Comparison of ENCODE assay signal across 18 mouse cellular contexts in genomic region chr10:63161240-63161639, GRCm38 (mm10). TPM values are rescaled to one million over a fixed set of nuclear protein-coding genes. Genes with fewer than 3 reads are reported as not detected.
DNase-seq lines count a peak whose midpoint lies in the region; ATAC-seq lines count a peak whose summit lies in the region.
"Had no signal": no experiment of that assay in that cellular context is flagged by ENCODE, and none has a peak within 500 bp of the region (broad histone marks: within the 10 kb centered on the region; RNA-seq: fewer than 3 reads in every experiment).

No protein-coding gene starts in this region.

- 14% methylated on average over 5 of the region's 5 CpGs for WGBS in liver, embryonic 12.5 days (ENCODE audit: insufficient replicate concordance)
- WGBS in forebrain, embryonic 10.5 days: 69% methylated on average over 5 of the region's 5 CpGs

- no peaks in the 10 kb centered on the region for H3K9me3 ChIP-seq in liver, embryonic 12.5 days (replicated peaks)
- H3K9me3 ChIP-seq in forebrain, embryonic 10.5 days: no peaks in the 10 kb centered on the region
- H3K9me3 ChIP-seq: embryonic facial prominence, embryonic 12.5 days; limb, embryonic 13.5 days; neural tube, embryonic 12.5 days had no signal

- no peaks in the 10 kb centered on the region for H3K27me3 ChIP-seq in liver, embryonic 12.5 days (replicated peaks)
- no peaks in the 10 kb centered on the region for H3K27me3 ChIP-seq in forebrain, embryonic 10.5 days (ENCODE audit: poor library complexity, severe bottlenecking)
- H3K27me3 ChIP-seq: embryonic facial prominence, embryonic 12.5 days; limb, embryonic 13.5 days; neural tube, embryonic 12.5 days had no signal

- DNase-seq in gastrocnemius, postnatal 10 days: peak; percentile 13
- no peak for DNase-seq in gastrocnemius, postnatal 14 days
- peak; percentile 8 for DNase-seq in left cerebral cortex, postnatal 4 days
- no peak for DNase-seq in left cerebral cortex, postnatal 36 days (ENCODE audit: low spot score in 2 of 2)
- DNase-seq in testis, postnatal 10 days (ENCODE audit: low spot score): peak; percentile 55
- no peak for DNase-seq in forebrain, embryonic 10.5 days (ENCODE audit: extremely low spot score, low spot score)
- no peak for DNase-seq in spleen, adult 12 weeks (ENCODE audit: low spot score)
- DNase-seq: adrenal gland, postnatal 14 days; layer of hippocampus, postnatal 36 days; lung, postnatal 36 days; right cerebral cortex, postnatal 4 days had no signal

- peaks cover 32% of the 10 kb centered on the region for H3K4me1 ChIP-seq in liver, embryonic 12.5 days
- H3K4me1 ChIP-seq in forebrain, embryonic 10.5 days: no peaks in the 10 kb centered on the region
- H3K4me1 ChIP-seq: embryonic facial prominence, embryonic 12.5 days; limb, embryonic 13.5 days; neural tube, embryonic 12.5 days had no signal

- 0 out of 2 replicates have a peak overlapping the region, but pooled peaks have one; percentile 1 for H3K4me3 ChIP-seq in liver, embryonic 12.5 days
- H3K4me3 ChIP-seq in forebrain, embryonic 10.5 days: no peak overlapping the region
- H3K4me3 ChIP-seq: embryonic facial prominence, embryonic 12.5 days; limb, embryonic 13.5 days; neural tube, embryonic 12.5 days had no signal

- no peaks in the 10 kb centered on the region for H3K36me3 ChIP-seq in liver, embryonic 12.5 days
- H3K36me3 ChIP-seq in forebrain, embryonic 10.5 days (replicated peaks): no peaks in the 10 kb centered on the region
- H3K36me3 ChIP-seq: embryonic facial prominence, embryonic 12.5 days; limb, embryonic 13.5 days; neural tube, embryonic 12.5 days had no signal

- ATAC-seq in liver, embryonic 12.5 days: peak; percentile 89
- ATAC-seq: forebrain, embryonic 14.5 days; midbrain, embryonic 16.5 days had no signal

- intact Hi-C loops in gastrocnemius, postnatal 14 days (cut with DNase I; ENCODE audit: low total_unique reads): no loop called here
- intact Hi-C loops in left cerebral cortex, postnatal 4 days (cut with DNase I): no loop called here
- intact Hi-C loops in left cerebral cortex, postnatal 36 days (cut with DNase I): no loop called here

- no peak overlapping the region; the same call in 1 of the 2 replicates for H3K9ac ChIP-seq in liver, embryonic 12.5 days
- H3K9ac ChIP-seq: embryonic facial prominence, embryonic 12.5 days; hindbrain, embryonic 14.5 days; limb, embryonic 13.5 days; neural tube, embryonic 12.5 days had no signal

- peak overlapping the region; percentile 58 for H3K4me2 ChIP-seq in liver, embryonic 12.5 days
- H3K4me2 ChIP-seq: embryonic facial prominence, embryonic 12.5 days; hindbrain, embryonic 14.5 days; limb, embryonic 13.5 days; neural tube, embryonic 12.5 days had no signal

- no peak overlapping the region for H3K27ac ChIP-seq in liver, embryonic 12.5 days
- H3K27ac ChIP-seq in forebrain, embryonic 10.5 days: no peak overlapping the region
- H3K27ac ChIP-seq: embryonic facial prominence, embryonic 12.5 days; hindbrain, embryonic 14.5 days; limb, embryonic 13.5 days; neural tube, embryonic 12.5 days had no signal

RNA-seq across cellular contexts. Expression of gene Mypn, which starts 42.5 kb away (rescaled TPM):
- 100 to 1,000 TPM; 230 to 232 TPM for total RNA-seq in gastrocnemius, postnatal 10 days (2021)
- 100 to 1,000 TPM; 240 to 247 TPM for total RNA-seq in gastrocnemius, postnatal 14 days (2021)
- 1 to 10 TPM; 4.0 to 4.3 TPM for total RNA-seq in left cerebral cortex, postnatal 4 days (2021)
- total RNA-seq in left cerebral cortex, postnatal 36 days (2021): 1 to 10 TPM; 2.9 to 5.0 TPM
- 0.02 and 0.07 TPM in 2 replicates for polyA plus RNA-seq in liver, embryonic 12.5 days (2016; fragmentation: Nextera tagmentation; extraction: Ambion mirVana)
- polyA plus RNA-seq in forebrain, embryonic 10.5 days (2016; fragmentation: Nextera tagmentation; extraction: Ambion mirVana): 0.05 and 0.11 TPM in 2 replicates

Comparison
In these comparisons a context has a peak if more than half of its experiments do, and no peak if none do; other contexts are left out.
1. DNase-seq: peak in gastrocnemius, postnatal 10 days (single experiment), left cerebral cortex, postnatal 4 days (single experiment) and testis, postnatal 10 days (single experiment); none in gastrocnemius, postnatal 14 days (single experiment), left cerebral cortex, postnatal 36 days (0 of 2), forebrain, embryonic 10.5 days (single experiment) and spleen, adult 12 weeks (single experiment).
2. RNA of gene Mypn, which starts 42.5 kb away (total RNA-seq): 240 to 247 TPM in gastrocnemius, postnatal 14 days and 230 to 232 TPM in gastrocnemius, postnatal 10 days; 2.9 to 5.0 TPM in left cerebral cortex, postnatal 36 days and 4.0 to 4.3 TPM in left cerebral cortex, postnatal 4 days; every median in the first group is over 10 times any median in the second.